Mouse (Mus musculus): Measurements from ENCODE around the gene Nt5dc3. TPM values are rescaled to one million over a fixed set of nuclear protein-coding genes. Genes with fewer than 3 reads are reported as not detected.

Nt5dc3 gene
- total RNA-seq, 2 experiments from 2014 or later = 83.9 to 93.6 TPM

GRCm38 (mm10) chr10:86762384-86762730 lies 16.4 kb upstream of the Nt5dc3 start:
- no peak overlapping the region for H3K4me3 ChIP-seq
- no peak for TF ChIP-seq CTCF (IDR thresholded peaks at IDR 0.05)
- no peak overlapping the region for H3K27ac ChIP-seq
- no peak for DNase-seq (ENCODE audit: extremely low spot score in 1 of 2, low spot score in 2 of 2)
- intact Hi-C loops (cut with DNase I) = no loop called here

GRCm38 (mm10) chr10:86763672-86764071 lies 15.1 kb upstream of the Nt5dc3 start, which contains the start of gene Gm49358:
Gm49358 (plus strand) TSS chr10:86763972.
- TF ChIP-seq CTCF (IDR thresholded peaks at IDR 0.05) = no peak
- H3K27ac ChIP-seq = no peak within 1 kb of the TSS
- no peak for DNase-seq (ENCODE audit: extremely low spot score in 1 of 2, low spot score in 2 of 2)
- intact Hi-C loops (cut with DNase I) = no loop called here
- H3K4me3 ChIP-seq = no peak within 1 kb of the TSS

DNA sequence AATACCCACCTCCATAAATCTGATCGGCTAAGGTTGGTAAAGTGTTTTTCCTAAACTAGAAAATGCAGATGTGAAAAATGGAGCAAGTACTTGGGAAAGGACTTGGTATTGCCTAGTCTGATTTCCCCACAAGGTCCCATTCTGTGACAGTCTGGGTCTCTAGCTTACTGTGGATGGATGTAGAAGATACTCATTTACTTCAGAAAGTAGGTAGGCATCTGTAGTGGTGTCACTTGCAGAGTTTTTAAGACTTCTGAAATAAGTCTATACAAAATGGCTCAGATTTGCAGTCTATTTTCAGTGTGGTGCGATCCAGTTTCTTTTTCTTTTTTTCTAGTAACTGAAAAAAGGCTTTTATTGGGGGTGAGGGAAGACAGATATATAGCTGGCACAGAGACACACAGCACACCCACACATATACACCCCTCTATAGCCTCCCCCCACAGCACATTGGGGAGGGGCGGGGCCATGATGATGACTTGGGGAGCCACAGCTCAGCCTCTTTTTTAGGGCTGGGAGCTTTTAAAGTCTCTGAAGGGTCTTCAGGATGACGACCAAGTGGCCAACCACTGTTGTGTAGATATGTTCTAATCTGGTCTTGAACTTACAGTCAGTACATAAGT lies 13.3 kb upstream of the Nt5dc3 start:
- TF ChIP-seq CTCF (IDR thresholded peaks at IDR 0.05) = no peak
- intact Hi-C loops (cut with DNase I) = no loop called here
- no peak for DNase-seq (ENCODE audit: extremely low spot score in 1 of 2, low spot score in 2 of 2)
- Histone ChIP-seq H3K4me3 (no peak overlapping the region), H3K27ac (no peak overlapping the region)

GRCm38 (mm10) chr10:86769216-86769615 lies 9.6 kb upstream of the Nt5dc3 start:
- intact Hi-C loops (cut with DNase I) = no loop called here
- Histone ChIP-seq H3K4me3 (no peak overlapping the region), H3K27ac (no peak overlapping the region)
- DNase-seq (ENCODE audit: extremely low spot score in 1 of 2, low spot score in 2 of 2) = no peak
- TF ChIP-seq CTCF (IDR thresholded peaks at IDR 0.05) = no peak

GRCm38 (mm10) chr10:86769797-86770196 lies 9.0 kb upstream of the Nt5dc3 start:
- Histone ChIP-seq H3K27ac (no peak overlapping the region), H3K4me3 (no peak overlapping the region)
- DNase-seq (ENCODE audit: extremely low spot score in 1 of 2, low spot score in 2 of 2) = no peak
- TF ChIP-seq CTCF (IDR thresholded peaks at IDR 0.05) = no peak
- intact Hi-C loops (cut with DNase I) = loop anchor here (10.0 kb wide), 1 partner anchor 205 kb away; no protein-coding TSS in a partner anchor

DNA sequence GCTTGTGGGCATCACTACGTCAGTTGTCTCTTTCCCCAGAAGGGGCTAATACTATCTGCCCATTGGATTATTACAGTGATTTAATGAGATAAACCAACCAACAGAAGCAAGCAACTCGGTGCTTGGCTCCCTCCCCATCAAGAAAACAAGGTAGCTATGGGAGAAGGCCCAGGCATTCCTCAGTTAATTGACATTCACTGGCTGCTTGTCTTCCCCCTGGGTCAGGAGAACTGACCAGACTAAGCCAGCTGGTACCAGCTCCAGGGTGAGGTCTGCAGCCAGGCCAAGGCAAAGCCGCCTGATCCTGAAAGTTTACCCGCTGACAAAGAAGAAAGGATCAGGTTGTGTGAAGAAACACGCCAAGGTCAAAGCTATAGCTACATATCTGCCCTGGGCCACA lies 7.1 kb upstream of the Nt5dc3 start:
- Histone ChIP-seq H3K4me3 (no peak overlapping the region), H3K27ac (no peak overlapping the region)
- no peak for TF ChIP-seq CTCF (IDR thresholded peaks at IDR 0.05)
- no peak for DNase-seq (ENCODE audit: extremely low spot score in 1 of 2, low spot score in 2 of 2)
- intact Hi-C loops (cut with DNase I) = loop anchor here (10.0 kb wide), 1 partner anchor 203 kb away; no protein-coding TSS in a partner anchor

DNA sequence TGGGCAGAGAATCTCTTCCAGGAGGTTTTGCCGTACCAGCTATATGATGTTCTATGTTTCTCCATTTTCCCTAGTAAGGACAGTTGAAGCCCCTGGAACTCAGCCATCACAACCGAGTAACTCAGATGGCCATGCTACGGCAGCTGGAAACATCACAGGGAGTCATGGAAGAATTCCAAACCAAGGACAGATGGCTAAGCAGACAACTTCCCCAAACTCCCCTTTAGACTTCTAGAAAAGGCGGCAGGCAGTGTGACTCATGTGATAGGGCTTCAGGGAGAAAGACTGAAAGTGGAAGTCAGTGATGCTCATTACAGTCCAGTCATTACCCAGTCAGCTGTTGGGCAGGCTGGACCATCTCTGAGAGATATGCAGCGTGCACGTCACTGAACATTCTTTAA lies 6.6 kb upstream of the Nt5dc3 start:
- no peak for TF ChIP-seq CTCF (IDR thresholded peaks at IDR 0.05)
- no peak for DNase-seq (ENCODE audit: extremely low spot score in 1 of 2, low spot score in 2 of 2)
- intact Hi-C loops (cut with DNase I) = loop anchor here (10.0 kb wide), 1 partner anchor 203 kb away; no protein-coding TSS in a partner anchor
- no peak overlapping the region for H3K27ac ChIP-seq
- no peak overlapping the region for H3K4me3 ChIP-seq

DNA sequence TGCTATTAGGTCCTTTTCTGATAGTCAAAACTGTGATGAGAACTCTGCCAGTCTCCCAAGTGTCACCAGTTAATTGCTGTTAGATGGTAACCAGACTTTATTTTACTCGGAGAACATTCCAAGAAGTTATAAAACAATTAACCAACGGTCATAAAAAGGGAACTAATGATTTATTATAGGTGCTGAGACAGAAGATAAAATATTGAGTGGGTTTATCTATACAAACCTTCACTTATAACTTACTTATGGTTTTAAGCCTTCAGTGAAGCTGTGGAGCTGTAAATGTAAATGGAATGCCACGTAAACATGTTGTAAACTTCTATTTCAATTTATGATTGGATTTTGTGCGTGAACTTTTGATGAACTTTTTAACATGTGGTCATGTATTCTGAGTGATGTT lies 5.4 kb upstream of the Nt5dc3 start:
- no peak overlapping the region for H3K27ac ChIP-seq
- H3K4me3 ChIP-seq = no peak overlapping the region
- no peak for DNase-seq (ENCODE audit: extremely low spot score in 1 of 2, low spot score in 2 of 2)
- intact Hi-C loops (cut with DNase I) = loop anchor here (10.0 kb wide), 1 partner anchor 201 kb away; no protein-coding TSS in a partner anchor
- no peak for TF ChIP-seq CTCF (IDR thresholded peaks at IDR 0.05)

- intact Hi-C loops (cut with DNase I) = loop anchor here (5.0 to 10.0 kb wide), 2 partner anchors 199 to 711 kb away; no protein-coding TSS in a partner anchor
- no peak overlapping the region for H3K4me3 ChIP-seq
- no peak for TF ChIP-seq CTCF (IDR thresholded peaks at IDR 0.05)
- DNase-seq (ENCODE audit: extremely low spot score in 1 of 2, low spot score in 2 of 2) = no peak
- H3K27ac ChIP-seq = no peak overlapping the region
Measured at GRCm38 (mm10) chr10:86776281-86776680, 2.5 kb upstream of the Nt5dc3 start.

DNA sequence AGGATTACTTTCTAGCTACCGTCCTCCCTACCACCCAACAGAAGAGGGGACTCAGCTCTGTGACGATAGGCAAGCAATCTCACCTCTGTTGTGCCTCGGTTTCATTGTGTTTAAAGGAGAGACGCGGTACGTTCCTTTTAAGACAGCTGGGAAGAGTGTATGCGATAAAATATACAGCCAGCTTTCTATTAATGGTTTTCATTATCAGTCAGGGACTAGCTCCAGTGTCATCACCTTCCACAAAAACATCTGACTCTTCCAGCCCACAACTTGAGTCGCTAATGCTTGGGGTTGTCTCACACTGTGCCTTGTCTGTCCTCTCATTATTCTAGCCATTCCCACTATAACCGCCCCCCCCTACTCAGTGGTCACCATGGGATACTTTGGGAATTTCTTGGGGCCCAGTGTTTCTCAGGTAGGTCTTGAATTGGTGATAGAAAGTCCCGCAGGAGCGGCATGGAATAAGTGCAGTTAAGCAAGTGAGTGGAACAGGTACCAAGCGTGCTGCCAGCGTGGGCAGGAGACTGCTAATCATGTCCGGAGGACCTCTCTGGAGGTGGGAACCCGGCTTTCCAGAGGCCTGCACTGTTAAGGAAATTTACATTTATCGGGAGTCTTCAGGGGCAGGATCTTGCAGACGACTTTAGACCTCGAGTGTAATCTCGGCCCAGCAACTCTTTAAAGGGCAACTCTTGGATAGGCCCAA lies 1.0 kb upstream of the Nt5dc3 start:
- intact Hi-C loops (cut with DNase I) = loop anchor here (1.0 to 10.0 kb wide), 5 partner anchors 41 to 710 kb away; partner anchors contain the start of genes Hsp90b1 and Ttc41
- peak overlapping the region; percentile 64 for H3K4me3 ChIP-seq
- peak overlapping the region; percentile 86 for H3K27ac ChIP-seq
- DNase-seq (ENCODE audit: extremely low spot score in 1 of 2, low spot score in 2 of 2) = no peak
- TF ChIP-seq CTCF (IDR thresholded peaks at IDR 0.05) = no peak

DNA sequence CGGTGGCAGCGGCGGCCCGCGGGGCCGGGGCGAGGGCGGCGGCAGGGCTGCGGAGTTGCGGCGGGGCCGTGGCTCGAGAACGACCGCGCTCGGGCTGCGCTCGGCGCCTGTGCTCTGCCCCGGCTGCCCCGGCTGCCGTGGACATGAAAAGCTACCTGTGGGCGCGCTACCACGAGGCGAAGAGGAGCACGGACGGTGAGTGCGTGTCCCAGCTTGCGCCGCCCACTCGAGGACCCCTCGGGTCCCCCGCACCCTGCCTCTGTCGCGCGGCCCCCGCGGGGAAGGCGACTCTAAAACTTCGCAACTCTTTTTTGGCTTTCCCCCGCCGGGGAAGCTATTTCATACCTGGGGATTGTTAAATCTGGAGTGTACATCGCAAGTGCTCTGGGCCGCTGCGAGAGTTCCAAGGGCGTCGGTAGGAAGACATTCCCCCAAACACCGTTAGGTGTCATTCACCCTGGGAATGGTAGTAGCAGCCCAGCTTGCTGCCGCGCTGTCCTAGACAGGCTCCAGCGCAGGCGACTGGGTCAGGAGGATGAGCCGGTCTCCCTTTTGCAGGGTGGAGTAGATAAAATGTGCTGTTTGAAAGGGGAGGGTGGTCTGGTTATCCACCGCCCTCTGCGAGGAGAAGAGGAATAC lies 431 bp downstream of the Nt5dc3 start:
- no peak for DNase-seq (ENCODE audit: extremely low spot score in 1 of 2, low spot score in 2 of 2)
- Histone ChIP-seq H3K27ac (peak overlapping the region; percentile 83), H3K4me3 (peak overlapping the region; percentile 64)
- intact Hi-C loops (cut with DNase I) = loop anchor here (2.0 to 10.0 kb wide), 4 partner anchors 40 to 708 kb away; no protein-coding TSS in a partner anchor
- no peak; the same call in 1 of the 2 replicates for TF ChIP-seq CTCF (IDR thresholded peaks at IDR 0.05)

Measured in left cerebral cortex, adult 2 months (tissue).